Comparison of ENCODE assay signal across 8 mouse cellular contexts in genomic region chr15:93519836-93520826, GRCm38 (mm10).
DNase-seq lines count a peak whose midpoint lies in the region; ATAC-seq and TF ChIP-seq lines count a peak whose summit lies in the region.

No protein-coding gene starts in this region.

- no peak for TF ChIP-seq RAD21 in MEL (IDR thresholded peaks at IDR 0.05; ENCODE audit: low read depth, low read length)

- TF ChIP-seq EP300 in MEL (IDR thresholded peaks at IDR 0.05; ENCODE audit: low read depth in 1 of 2, low read length in 2 of 2), result no peak

- no peak for DNase-seq in MEL (ENCODE audit: low read depth, low spot score)
- DNase-seq in liver, embryonic 11.5 days (ENCODE audit: low spot score), result no peak
- DNase-seq in retina, postnatal 1 day, result peak; percentile 56
- DNase-seq in left cerebral cortex, adult 11 months (ENCODE audit: low spot score), result no peak
- no peak for DNase-seq in thymus, postnatal 4 days
- no peak for DNase-seq in spleen, postnatal 4 days (ENCODE audit: low spot score in 2 of 2)

- no peaks in the 10 kb centered on the region for H3K9me3 ChIP-seq in MEL (replicated peaks; ENCODE audit: insufficient read depth, low read length)
- H3K9me3 ChIP-seq in heart, embryonic 16.5 days (replicated peaks; ENCODE audit: control insufficient read depth, low read length), result no peaks in the 10 kb centered on the region
- no peaks in the 10 kb centered on the region for H3K9me3 ChIP-seq in liver, embryonic 11.5 days (ENCODE audit: control insufficient read depth, low read length)

- no peaks in the 10 kb centered on the region; a peak in 2 of 4 replicates for H3K27me3 ChIP-seq in MEL (ENCODE audit: control insufficient read depth in 1 of 2, insufficient read depth in 2 of 2, low read length in 2 of 2)
- H3K27me3 ChIP-seq in heart, embryonic 16.5 days (ENCODE audit: control insufficient read depth, insufficient read depth, low read length), result no peaks in the 10 kb centered on the region
- H3K27me3 ChIP-seq in liver, embryonic 11.5 days (replicated peaks; ENCODE audit: control insufficient read depth, insufficient read depth, low read length), result no peaks in the 10 kb centered on the region; the same call in none of the 2 replicates

- peak overlapping the region; percentile 86 for H3K4me2 ChIP-seq in heart, embryonic 16.5 days (ENCODE audit: low read depth, low read length)
- H3K4me2 ChIP-seq in liver, embryonic 11.5 days, result peak overlapping the region; percentile 98

- H3K9ac ChIP-seq in MEL (ENCODE audit: control insufficient read depth, low read depth, low read length, poor library complexity, severe bottlenecking), result no peak overlapping the region
- H3K9ac ChIP-seq in heart, embryonic 16.5 days (ENCODE audit: low read length), result peak overlapping the region; percentile 95
- H3K9ac ChIP-seq in liver, embryonic 11.5 days (ENCODE audit: low read depth, low read length), result peak overlapping the region; percentile 69; the same call in 1 of the 2 replicates

- no peaks in the 10 kb centered on the region for H3K79me2 ChIP-seq in MEL (ENCODE audit: control insufficient read depth, insufficient read depth, low read length, poor library complexity)

- no peak overlapping the region for H3K27ac ChIP-seq in MEL (ENCODE audit: control insufficient read depth, low read depth, low read length)
- no peak overlapping the region for H3K27ac ChIP-seq in bone marrow macrophage, adult 2 months (ENCODE audit: insufficient read depth, low read depth, low read length)
- H3K27ac ChIP-seq in heart, embryonic 16.5 days (ENCODE audit: low read length), result peak overlapping the region; percentile 100
- peak overlapping the region; percentile 48; the same call in 1 of the 2 replicates for H3K27ac ChIP-seq in liver, embryonic 11.5 days (ENCODE audit: low read depth, low read length)

- H3K4me3 ChIP-seq in MEL (ENCODE audit: control insufficient read depth in 1 of 2, insufficient read depth in 1 of 2, low read depth in 2 of 2, low read length in 2 of 2), result peak overlapping the region; percentile 55 to 88; a peak in 2 of 4 replicates
- H3K4me3 ChIP-seq in bone marrow macrophage, adult 2 months (ENCODE audit: insufficient read depth, low read length), result peak overlapping the region; percentile 80
- H3K4me3 ChIP-seq in heart, embryonic 16.5 days (ENCODE audit: low read length), result peak overlapping the region; percentile 87
- peak overlapping the region; percentile 82 for H3K4me3 ChIP-seq in liver, embryonic 11.5 days (ENCODE audit: low read depth, low read length)

- peaks cover 2 to 9% of the 10 kb centered on the region in 2 experiments; a peak in 3 of 4 replicates for H3K4me1 ChIP-seq in MEL (ENCODE audit: control insufficient read depth in 1 of 2, insufficient read depth in 2 of 2, low read length in 2 of 2)
- 0 out of 2 replicates have a peak, but pooled peaks cover 2% of the 10 kb centered on the region for H3K4me1 ChIP-seq in bone marrow macrophage, adult 2 months (ENCODE audit: control insufficient read depth, insufficient read depth, low read length)
- peaks cover 63% of the 10 kb centered on the region for H3K4me1 ChIP-seq in heart, embryonic 16.5 days (ENCODE audit: control insufficient read depth, insufficient read depth, low read length)
- peaks cover 50% of the 10 kb centered on the region for H3K4me1 ChIP-seq in liver, embryonic 11.5 days (replicated peaks; ENCODE audit: control insufficient read depth, insufficient read depth, low read length)

- TF ChIP-seq POLR2A in MEL (IDR thresholded peaks at IDR 0.05; ENCODE audit: control insufficient read depth in 1 of 2, insufficient read depth in 1 of 2, low read depth in 1 of 2, low read length in 2 of 2, poor library complexity in 1 of 2), result no peak
- no peak for TF ChIP-seq POLR2A in bone marrow macrophage, adult 2 months (IDR thresholded peaks at IDR 0.05; ENCODE audit: borderline replicate concordance, low read depth, low read length)

- peak; percentile 46; the same call in 1 of the 2 replicates for ATAC-seq in heart, embryonic 16.5 days (replicated peaks; ENCODE audit: extremely low read depth, insufficient read depth, low FRiP score)
- no peak for ATAC-seq in liver, embryonic 11.5 days (replicated peaks; ENCODE audit: low FRiP score)

- 4% methylated on average over 17 of the region's 17 CpGs for WGBS in heart, embryonic 16.5 days
- WGBS in liver, embryonic 11.5 days, result 6% methylated on average over 17 of the region's 17 CpGs

- peaks cover 0 to 17% of the 10 kb centered on the region in 2 experiments; a peak in 2 of 4 replicates for H3K36me3 ChIP-seq in MEL (ENCODE audit: control insufficient read depth in 1 of 2, insufficient read depth in 2 of 2, low read length in 2 of 2)
- H3K36me3 ChIP-seq in heart, embryonic 16.5 days (ENCODE audit: control insufficient read depth, insufficient read depth), result no peaks in the 10 kb centered on the region
- no peaks in the 10 kb centered on the region for H3K36me3 ChIP-seq in liver, embryonic 11.5 days (ENCODE audit: control insufficient read depth, insufficient read depth, low read length)

- TF ChIP-seq CTCF in MEL (IDR thresholded peaks at IDR 0.05 in 2 of 3, conservative IDR thresholded peaks at IDR 0.05 in 1 of 3; ENCODE audit: control insufficient read depth in 1 of 3, insufficient read depth in 1 of 3, low read depth in 2 of 3, low read length in 3 of 3, poor library complexity in 1 of 3, severe bottlenecking in 1 of 3), result no peak
- TF ChIP-seq CTCF in bone marrow macrophage, adult 2 months (IDR thresholded peaks at IDR 0.05; ENCODE audit: low read depth, low read length), result no peak

TF ChIP-seq in MEL, 35 proteins besides CTCF, POLR2A, EP300 and RAD21:
- TF ChIP-seq RCOR1 (IDR thresholded peaks at IDR 0.05; ENCODE audit: low read depth, low read length) (peak; percentile 80; the same call in 1 of the 2 replicates), ZNF384 (IDR thresholded peaks at IDR 0.05; ENCODE audit: low read depth, low read length) (peak; percentile 96), E2F4 (IDR thresholded peaks at IDR 0.05; ENCODE audit: borderline replicate concordance, low read depth, low read length) (no peak)

Comparison
In these comparisons a context has a peak if more than half of its experiments do, and no peak if none do; other contexts are left out.
1. H3K27ac ChIP-seq: peak in heart, embryonic 16.5 days (single experiment) and liver, embryonic 11.5 days (single experiment); none in MEL (single experiment) and bone marrow macrophage, adult 2 months (single experiment).
2. Peak in every context shown above with its lines, with median percentiles within 50 percentile points of each other: H3K4me3 ChIP-seq.